Mouse (Mus musculus) ZHBTc4 (cell line): ENCODE results near the gene Jmjd1c.

Experiments
- DNase-seq: peaks from one replicate; pipeline ENCODE4 v3.0.0-alpha.2; 2011; ENCODE audit warnings: low read depth, low spot score

Jmjd1c gene

GRCm38 (mm10) chr10:67095798-67096620, at the start of gene Jmjd1c:
Gene Jmjd1c, plus strand, starts transcription at chr10:67096125.
- peak; percentile 95 for DNase-seq

GRCm38 (mm10) chr10:67047712-67048645, 47.9 kb upstream of the Jmjd1c start:
- DNase-seq, result peak; percentile 56

GRCm38 (mm10) chr10:67048871-67049615, 46.9 kb upstream of the Jmjd1c start:
- peak; percentile 42 for DNase-seq

GRCm38 (mm10) chr10:67049621-67050020, 46.3 kb upstream of the Jmjd1c start:
- peak; percentile 74 for DNase-seq

GRCm38 (mm10) chr10:67050766-67051165, 45.2 kb upstream of the Jmjd1c start:
- DNase-seq, result no peak

GRCm38 (mm10) chr10:67051466-67051865, 44.5 kb upstream of the Jmjd1c start:
- DNase-seq, result peak; percentile 39

- DNase-seq, result no peak
These were observed 43.5 kb upstream of the Jmjd1c start for GRCm38 (mm10) chr10:67052429-67052828.

GRCm38 (mm10) chr10:67053475-67053874, 42.5 kb upstream of the Jmjd1c start:
- peak; percentile 75 for DNase-seq

- no peak for DNase-seq
These were observed 39.8 kb upstream of the Jmjd1c start for GRCm38 (mm10) chr10:67055867-67056856.

GRCm38 (mm10) chr10:67057208-67057607, 38.7 kb upstream of the Jmjd1c start:
- no peak for DNase-seq

GRCm38 (mm10) chr10:67057696-67058095, 38.2 kb upstream of the Jmjd1c start:
- no peak for DNase-seq

- no peak for DNase-seq
These were observed 37.6 kb upstream of the Jmjd1c start for GRCm38 (mm10) chr10:67058297-67058696.

- DNase-seq, result no peak
These were observed 37.2 kb upstream of the Jmjd1c start for GRCm38 (mm10) chr10:67058702-67059101.

GRCm38 (mm10) chr10:67061367-67061801, 34.5 kb upstream of the Jmjd1c start:
- peak; percentile 83 for DNase-seq

GRCm38 (mm10) chr10:67061823-67062222, 34.1 kb upstream of the Jmjd1c start:
- no peak for DNase-seq

- DNase-seq, result no peak
These were observed 30.5 kb upstream of the Jmjd1c start for GRCm38 (mm10) chr10:67065277-67065887.

- DNase-seq, result no peak
These were observed 30.0 kb upstream of the Jmjd1c start for GRCm38 (mm10) chr10:67065927-67066326.

- DNase-seq, result no peak
These were observed 29.5 kb upstream of the Jmjd1c start for GRCm38 (mm10) chr10:67066421-67066820.

- DNase-seq, result no peak
These were observed 26.9 kb upstream of the Jmjd1c start for GRCm38 (mm10) chr10:67069013-67069412.

GRCm38 (mm10) chr10:67071389-67071788, 24.5 kb upstream of the Jmjd1c start:
- DNase-seq, result no peak
